Mouse (Mus musculus): ENCODE measurements at regions not wholly inside any gene's neighbourhood (a gene's known extent, or its start where the extent isn't known, plus 50 kb on each side); places are given as distances from the start of the nearest gene placed in this dataset.
"Not testable (repeated sequence)": the region's sequence is repeated elsewhere in the genome, so short reads cannot be mapped to it uniquely, and the experiment has no call there.

GRCm38 (mm10) chr14:54121973-54122372 is 131.9 kb downstream of the Dad1 start:
- no peak for DNase-seq
- no peak overlapping the region for H3K4me3 ChIP-seq (replicated peaks; ENCODE audit: insufficient read depth, low read depth, low read length)
- H3K27ac ChIP-seq (ENCODE audit: insufficient read depth, low read length) = no peak overlapping the region
- H3K27me3 ChIP-seq (ENCODE audit: control insufficient read depth, insufficient read depth, low read length) = no peaks in the 10 kb centered on the region
- WGBS = 54% methylated on average over 7 of the region's 7 CpGs
- H3K4me1 ChIP-seq (ENCODE audit: control insufficient read depth, insufficient read depth, low read length) = peaks cover 8% of the 10 kb centered on the region
- TF ChIP-seq POLR2A (IDR thresholded peaks at IDR 0.05; ENCODE audit: borderline replicate concordance, insufficient read depth, low read length) = no peak
- TF ChIP-seq CTCF (IDR thresholded peaks at IDR 0.05; ENCODE audit: borderline replicate concordance, insufficient read depth, low read depth, low read length) = no peak

- WGBS = 52% methylated on average over 4 of the region's 4 CpGs
- no peak for TF ChIP-seq CTCF (IDR thresholded peaks at IDR 0.05; ENCODE audit: borderline replicate concordance, insufficient read depth, low read depth, low read length)
- TF ChIP-seq POLR2A (IDR thresholded peaks at IDR 0.05; ENCODE audit: borderline replicate concordance, insufficient read depth, low read length) = no peak
- H3K4me3 ChIP-seq (replicated peaks; ENCODE audit: insufficient read depth, low read depth, low read length) = no peak overlapping the region
These were observed 132.6 kb downstream of the Dad1 start for GRCm38 (mm10) chr14:54121340-54121739.

GRCm38 (mm10) chr14:54120194-54120593 is 133.7 kb downstream of the Dad1 start:
- H3K4me3 ChIP-seq (replicated peaks; ENCODE audit: insufficient read depth, low read depth, low read length) = no peak overlapping the region
- H3K27ac ChIP-seq (ENCODE audit: insufficient read depth, low read length) = no peak overlapping the region
- H3K27me3 ChIP-seq (ENCODE audit: control insufficient read depth, insufficient read depth, low read length) = no peaks in the 10 kb centered on the region
- peaks cover 4% of the 10 kb centered on the region for H3K4me1 ChIP-seq (ENCODE audit: control insufficient read depth, insufficient read depth, low read length)
- WGBS = 97% methylated on average over 5 of the region's 5 CpGs
- no peak for DNase-seq
- TF ChIP-seq POLR2A (IDR thresholded peaks at IDR 0.05; ENCODE audit: borderline replicate concordance, insufficient read depth, low read length) (no peak), CTCF (IDR thresholded peaks at IDR 0.05; ENCODE audit: borderline replicate concordance, insufficient read depth, low read depth, low read length) (no peak)

More at GRCm38 (mm10) chr14:54121340-54121739, 132.6 kb downstream of the Dad1 start:
- Histone ChIP-seq H3K4me1 (ENCODE audit: control insufficient read depth, insufficient read depth, low read length) (peaks cover 8% of the 10 kb centered on the region), H3K27ac (ENCODE audit: insufficient read depth, low read length) (no peak overlapping the region), H3K27me3 (ENCODE audit: control insufficient read depth, insufficient read depth, low read length) (no peaks in the 10 kb centered on the region)
- DNase-seq = no peak

- not testable (repeated sequence) for H3K27me3 ChIP-seq (ENCODE audit: control insufficient read depth, insufficient read depth, low read length); H3K4me3 ChIP-seq (replicated peaks; ENCODE audit: insufficient read depth, low read depth, low read length); H3K27ac ChIP-seq (ENCODE audit: insufficient read depth, low read length); DNase-seq; H3K4me1 ChIP-seq (ENCODE audit: control insufficient read depth, insufficient read depth, low read length)
- 86% methylated on average over 8 of the region's 8 CpGs for WGBS
These were observed 136.3 kb downstream of the Dad1 start for GRCm38 (mm10) chr14:54117607-54118006.

GRCm38 (mm10) chr14:54113216-54113615 is 140.7 kb downstream of the Dad1 start:
- no peak for DNase-seq
- Histone ChIP-seq H3K27ac (ENCODE audit: insufficient read depth, low read length) (no peak overlapping the region), H3K4me1 (ENCODE audit: control insufficient read depth, insufficient read depth, low read length) (no peaks in the 10 kb centered on the region), H3K27me3 (ENCODE audit: control insufficient read depth, insufficient read depth, low read length) (no peaks in the 10 kb centered on the region), H3K4me3 (replicated peaks; ENCODE audit: insufficient read depth, low read depth, low read length) (no peak overlapping the region)
- 56% methylated on average over 2 of the region's 2 CpGs for WGBS
- TF ChIP-seq POLR2A (IDR thresholded peaks at IDR 0.05; ENCODE audit: borderline replicate concordance, insufficient read depth, low read length) (no peak), CTCF (IDR thresholded peaks at IDR 0.05; ENCODE audit: borderline replicate concordance, insufficient read depth, low read depth, low read length) (no peak)

GRCm38 (mm10) chr14:54110971-54111370 is 142.9 kb downstream of the Dad1 start:
- WGBS = 25% methylated on average over 3 of the region's 3 CpGs
- Histone ChIP-seq H3K27me3 (ENCODE audit: control insufficient read depth, insufficient read depth, low read length) (no peaks in the 10 kb centered on the region), H3K4me1 (ENCODE audit: control insufficient read depth, insufficient read depth, low read length) (no peaks in the 10 kb centered on the region), H3K4me3 (replicated peaks; ENCODE audit: insufficient read depth, low read depth, low read length) (no peak overlapping the region), H3K27ac (ENCODE audit: insufficient read depth, low read length) (no peak overlapping the region)
- no peak for TF ChIP-seq CTCF (IDR thresholded peaks at IDR 0.05; ENCODE audit: borderline replicate concordance, insufficient read depth, low read depth, low read length)
- TF ChIP-seq POLR2A (IDR thresholded peaks at IDR 0.05; ENCODE audit: borderline replicate concordance, insufficient read depth, low read length) = no peak
- DNase-seq = no peak

- no peak for DNase-seq
- Histone ChIP-seq H3K27me3 (ENCODE audit: control insufficient read depth, insufficient read depth, low read length) (no peaks in the 10 kb centered on the region), H3K4me3 (replicated peaks; ENCODE audit: insufficient read depth, low read depth, low read length) (no peak overlapping the region), H3K4me1 (ENCODE audit: control insufficient read depth, insufficient read depth, low read length) (no peaks in the 10 kb centered on the region), H3K27ac (ENCODE audit: insufficient read depth, low read length) (no peak overlapping the region)
- WGBS = 54% methylated on average over 1 of the region's 1 CpGs
- TF ChIP-seq POLR2A (IDR thresholded peaks at IDR 0.05; ENCODE audit: borderline replicate concordance, insufficient read depth, low read length) (no peak), CTCF (IDR thresholded peaks at IDR 0.05; ENCODE audit: borderline replicate concordance, insufficient read depth, low read depth, low read length) (no peak)
These were observed 144.8 kb downstream of the Dad1 start for GRCm38 (mm10) chr14:54109129-54109528.

GRCm38 (mm10) chr14:54108311-54109074 is 145.4 kb downstream of the Dad1 start:
- Histone ChIP-seq H3K27ac (ENCODE audit: insufficient read depth, low read length) (no peak overlapping the region), H3K4me1 (ENCODE audit: control insufficient read depth, insufficient read depth, low read length) (no peaks in the 10 kb centered on the region), H3K4me3 (replicated peaks; ENCODE audit: insufficient read depth, low read depth, low read length) (no peak overlapping the region), H3K27me3 (ENCODE audit: control insufficient read depth, insufficient read depth, low read length) (no peaks in the 10 kb centered on the region)
- DNase-seq = peak in 1 of 2 experiments; percentile 26
- 9% methylated on average over 9 of the region's 9 CpGs for WGBS
- TF ChIP-seq CTCF (IDR thresholded peaks at IDR 0.05; ENCODE audit: borderline replicate concordance, insufficient read depth, low read depth, low read length) (no peak), POLR2A (IDR thresholded peaks at IDR 0.05; ENCODE audit: borderline replicate concordance, insufficient read depth, low read length) (no peak)

Measured in cerebellum, adult 2 months (tissue).